Mouse (Mus musculus): ENCODE measurements around the gene Baz2a.

DNA sequence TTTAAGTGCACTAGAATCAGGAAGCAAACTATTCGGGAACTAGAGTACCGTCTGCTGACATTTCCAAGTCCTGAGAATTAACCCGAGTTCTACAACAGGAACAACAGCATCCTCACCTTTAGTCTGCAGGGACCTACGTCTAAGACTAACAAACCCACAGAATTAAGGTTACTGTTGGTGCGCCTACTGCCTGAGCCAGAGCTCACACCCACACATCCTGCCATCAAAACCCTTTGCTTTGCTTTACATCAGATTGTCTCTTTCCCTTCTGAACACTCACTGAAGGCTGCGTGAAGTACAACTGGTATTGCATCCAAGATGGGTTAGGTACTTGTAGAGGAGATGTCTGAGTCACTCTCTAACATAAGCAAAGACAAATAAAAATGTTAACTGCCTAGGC is 44.0 kb downstream of the Baz2a start:
- TF ChIP-seq MEF2A (IDR thresholded peaks at IDR 0.05; ENCODE audit: borderline replicate concordance, low read depth, low read length) (no peak), POLR2A (IDR thresholded peaks at IDR 0.05; ENCODE audit: low read depth, low read length) (no peak), MAX (IDR thresholded peaks at IDR 0.05; ENCODE audit: low read length) (no peak), RAD21 (IDR thresholded peaks at IDR 0.05; ENCODE audit: low read depth, low read length) (no peak), EP300 (IDR thresholded peaks at IDR 0.05; ENCODE audit: low read length) (no peak), CTCF (conservative IDR thresholded peaks at IDR 0.05 in 1 of 2, IDR thresholded peaks at IDR 0.05 in 1 of 2; ENCODE audit: low read depth in 2 of 2, low read length in 2 of 2) (no peak), ZKSCAN1 (IDR thresholded peaks at IDR 0.05; ENCODE audit: borderline replicate concordance, low read depth, low read length) (no peak), ZC3H11A (IDR thresholded peaks at IDR 0.05; ENCODE audit: low read depth, low read length) (no peak), RCOR1 (conservative IDR thresholded peaks at IDR 0.05; ENCODE audit: low read depth, low read length) (no peak), MAZ (IDR thresholded peaks at IDR 0.05; ENCODE audit: low read depth, low read length) (no peak), MYC (IDR thresholded peaks at IDR 0.05; ENCODE audit: low read depth, low read length) (no peak)

All from CH12.LX (cell line).